Mouse (Mus musculus) mature B cell (primary cell): ENCODE results near the gene Gm44511.
"Not testable (repeated sequence)": the region's sequence is repeated elsewhere in the genome, so short reads cannot be mapped to it uniquely, and the experiment has no call there.

Experiments
- in situ Hi-C: fragments of 300-500 bp; cut with MboI; formaldehyde crosslinking; loops from 2 replicates; pipeline ENCODE4 v1.14.3; 2019

The Gm44511 gene

DNA sequence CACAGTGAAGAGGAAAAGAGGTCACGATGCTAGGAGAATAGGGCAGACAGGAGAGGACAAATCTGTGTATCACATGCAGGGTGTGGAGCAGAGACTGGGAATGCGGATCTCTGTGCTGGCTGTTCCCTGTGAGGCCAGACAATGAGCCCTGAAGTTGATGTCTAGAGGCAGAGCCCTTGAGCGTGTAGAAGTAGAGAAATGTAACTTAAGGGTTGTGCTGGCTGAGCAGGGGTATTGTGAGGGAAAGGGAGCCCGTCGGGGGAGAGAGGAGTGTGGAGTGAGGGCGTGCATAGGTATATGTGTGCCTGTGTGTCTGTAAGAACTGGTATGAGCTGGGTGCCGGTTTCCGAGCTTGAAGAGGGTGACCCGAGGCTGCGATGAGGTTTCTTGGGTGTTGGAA is 23.6 kb downstream of the Gm44511 start:
- in situ Hi-C loops: loop anchor here (5.0 kb wide), 2 partner anchors 35 to 40 kb away; no protein-coding TSS in a partner anchor

DNA sequence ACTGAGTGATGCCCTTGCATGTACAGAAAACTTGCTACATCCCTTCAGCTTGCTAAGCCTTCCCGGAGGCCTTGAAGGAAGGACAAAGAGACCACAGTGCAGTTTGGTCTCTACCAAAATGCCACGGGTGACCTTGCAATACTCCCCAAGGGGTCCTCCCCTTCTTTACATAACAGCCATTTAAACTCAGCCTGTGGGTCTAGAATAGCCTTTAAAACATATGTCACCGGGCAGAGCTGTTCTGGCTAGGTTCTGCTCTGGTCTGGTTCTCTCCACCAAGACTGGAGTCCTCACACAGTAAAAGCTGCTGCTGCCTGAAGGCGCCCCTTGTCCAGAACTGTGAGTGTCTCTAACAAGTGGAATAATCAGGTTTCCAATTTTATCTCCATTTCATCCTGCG is 25.4 kb downstream of the Gm44511 start:
- in situ Hi-C loops: loop anchor here (5.0 kb wide), 2 partner anchors 33 to 42 kb away; no protein-coding TSS in a partner anchor

GRCm38 (mm10) chr6:128799896-128800270 is 26.2 kb downstream of the Gm44511 start:
- in situ Hi-C loops: loop anchor here (5.0 kb wide), 2 partner anchors 33 to 42 kb away; no protein-coding TSS in a partner anchor

GRCm38 (mm10) chr6:128799144-128799895 is 26.8 kb downstream of the Gm44511 start:
- in situ Hi-C loops: not testable (repeated sequence)

DNA sequence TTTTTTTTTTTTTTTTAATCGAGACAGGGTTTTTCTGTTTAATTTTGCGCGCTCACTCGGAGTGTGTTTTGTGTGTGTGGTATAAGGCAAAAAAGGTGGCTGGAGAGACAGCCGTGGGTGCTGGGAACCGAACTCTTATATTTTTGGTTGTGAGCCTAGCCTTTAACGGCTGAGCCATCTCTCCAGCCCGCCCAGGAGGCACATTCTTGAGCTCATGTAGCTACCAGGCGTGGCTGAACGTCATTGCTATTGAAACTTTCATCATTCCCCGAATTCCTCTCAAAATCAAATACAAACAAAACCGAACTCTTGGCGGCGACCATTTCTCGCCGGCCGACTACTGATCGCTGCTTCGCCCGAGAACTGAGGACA is 27.4 kb downstream of the Gm44511 start:
- in situ Hi-C loops: not testable (repeated sequence)

DNA sequence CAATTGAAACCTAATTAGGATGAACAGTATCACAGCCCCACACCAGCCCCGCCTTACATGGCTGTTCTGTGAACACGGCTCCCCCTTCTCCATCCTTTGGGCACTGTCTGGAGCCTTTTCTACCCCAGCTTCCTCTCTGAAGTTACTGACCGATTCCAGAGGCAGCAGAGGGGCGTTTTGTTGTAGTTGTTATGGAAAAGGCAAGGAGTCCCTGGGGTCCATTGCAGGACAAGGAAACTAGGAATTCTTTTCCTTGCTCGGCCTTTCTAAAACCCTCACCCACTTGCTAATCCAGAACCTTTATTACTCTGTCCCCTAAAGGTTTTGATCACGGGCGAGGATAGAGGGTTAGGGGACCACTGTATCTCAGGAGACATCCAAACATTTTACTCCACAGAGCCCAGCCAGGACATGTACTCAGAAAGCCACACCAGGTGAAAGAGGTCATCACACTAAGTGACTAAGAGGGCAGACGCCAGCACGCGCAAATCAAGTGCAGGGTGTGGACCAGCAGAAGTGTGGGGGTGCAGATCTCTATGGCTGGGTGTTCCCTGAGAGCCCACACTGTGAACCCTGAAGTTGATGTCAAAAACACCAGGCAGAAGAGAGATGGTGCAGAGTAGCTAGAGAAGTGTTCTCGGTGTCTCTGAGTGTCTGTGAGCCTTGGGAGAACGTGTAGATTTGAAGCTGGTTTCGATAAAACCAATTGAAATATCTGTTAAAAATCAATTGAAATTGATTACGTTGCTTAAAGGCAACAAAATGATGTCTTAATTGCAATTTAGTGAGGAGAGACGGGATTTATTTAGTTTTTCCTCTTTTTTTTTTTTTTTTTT is 28.0 kb downstream of the Gm44511 start:
- in situ Hi-C loops: no loop called here

GRCm38 (mm10) chr6:128797185-128797905 is 28.8 kb downstream of the Gm44511 start:
- in situ Hi-C loops: no loop called here

- in situ Hi-C loops: no loop called here
Measured at GRCm38 (mm10) chr6:128796321-128796955, 29.7 kb downstream of the Gm44511 start.

GRCm38 (mm10) chr6:128793734-128794133 is 32.4 kb downstream of the Gm44511 start:
- in situ Hi-C loops: no loop called here

- in situ Hi-C loops: not testable (repeated sequence)
Measured at GRCm38 (mm10) chr6:128790491-128790994, 35.6 kb downstream of the Gm44511 start.

DNA sequence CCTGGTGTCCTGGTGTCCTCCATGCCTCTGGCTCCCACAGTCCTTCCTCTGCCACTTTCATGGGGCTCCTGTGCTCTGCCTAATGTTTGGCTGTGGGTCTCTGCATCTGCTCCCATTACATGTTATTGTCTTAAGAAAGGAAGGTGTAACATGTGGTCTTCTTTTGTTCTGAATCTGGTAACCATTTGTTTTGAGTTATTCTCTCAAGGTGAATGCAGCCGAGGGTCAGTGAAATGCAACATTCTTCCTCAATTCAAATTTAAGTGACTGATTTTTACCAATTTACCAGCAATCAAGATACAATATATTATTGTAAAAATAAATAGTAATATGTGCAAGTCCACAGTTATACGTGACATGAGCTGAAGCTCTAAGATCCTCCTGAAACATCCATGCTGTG is 37.0 kb downstream of the Gm44511 start, which contains the start of gene Klrb1c:
Klrb1c (minus strand) TSS at position 101 of the 400 bp plus-strand sequence.
- in situ Hi-C loops: no loop called here

DNA sequence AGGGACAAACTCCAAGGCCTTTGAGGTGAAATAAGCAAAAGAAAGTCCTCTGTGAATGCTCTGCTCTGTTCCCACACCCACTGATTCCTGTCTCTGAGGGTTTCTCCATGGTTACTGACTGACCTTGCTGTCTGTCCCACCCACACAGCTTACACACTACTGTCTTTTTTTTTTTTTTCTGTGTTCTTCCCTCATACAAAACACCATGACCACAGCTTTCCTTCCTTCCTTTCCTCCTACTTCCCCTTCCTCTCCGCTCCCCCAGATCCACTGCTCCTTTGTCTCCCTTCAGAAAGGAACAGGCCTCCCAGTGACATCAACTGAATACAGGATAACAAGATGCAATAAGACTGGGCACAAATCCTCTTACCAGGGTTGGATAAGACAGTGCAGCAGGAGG is 37.6 kb downstream of the Gm44511 start:
- in situ Hi-C loops: no loop called here

- in situ Hi-C loops: not testable (repeated sequence)
Measured at GRCm38 (mm10) chr6:128786396-128786795, 39.7 kb downstream of the Gm44511 start.

GRCm38 (mm10) chr6:128769481-128770253 is 56.4 kb downstream of the Gm44511 start:
- in situ Hi-C loops: loop anchor here (5.0 kb wide), 1 partner anchor 33 kb away; no protein-coding TSS in a partner anchor

- in situ Hi-C loops: loop anchor here (5.0 kb wide), 1 partner anchor 34 kb away; no protein-coding TSS in a partner anchor
Measured at GRCm38 (mm10) chr6:128768047-128768446, 58.1 kb downstream of the Gm44511 start.

GRCm38 (mm10) chr6:128766486-128767254 is 59.4 kb downstream of the Gm44511 start:
- in situ Hi-C loops: loop anchor here (5.0 kb wide), 1 partner anchor 36 kb away; no protein-coding TSS in a partner anchor

- in situ Hi-C loops: loop anchor here (5.0 kb wide), 1 partner anchor 37 kb away; no protein-coding TSS in a partner anchor
Measured at GRCm38 (mm10) chr6:128765211-128765610, 60.9 kb downstream of the Gm44511 start.

DNA sequence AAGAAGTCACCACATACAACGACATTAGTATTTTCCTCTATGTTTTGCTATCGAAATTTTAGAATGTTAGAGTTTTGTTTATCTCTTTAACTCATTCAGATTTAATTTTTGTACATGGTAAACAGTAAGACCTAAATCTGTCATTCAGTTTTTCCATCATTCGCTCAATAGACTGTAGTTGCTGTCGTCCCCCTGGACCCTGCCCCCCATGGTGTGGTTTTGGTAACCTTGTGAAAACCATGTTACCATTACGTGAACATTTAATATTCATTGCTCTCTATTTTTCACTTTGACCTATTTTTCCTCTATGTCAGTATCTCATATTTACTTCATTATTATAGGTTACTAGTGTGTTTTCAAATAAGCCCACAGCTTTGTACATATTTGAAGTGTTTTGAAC is 61.5 kb downstream of the Gm44511 start:
- in situ Hi-C loops: loop anchor here (5.0 kb wide), 1 partner anchor 78 kb away; no protein-coding TSS in a partner anchor
